Mouse (Mus musculus) MEL (cell line): Measurements from ENCODE around the gene Pml.

Source experiments
- CHD2 ChIP-seq: IDR thresholded peaks from 2 replicates; pipeline ENCODE4 v1.6.1; 2011; ENCODE audit warnings: low read length, improper control_type of control experiment
- CTCF ChIP-seq, 3 experiments: IDR thresholded peaks in 2 of 3; conservative IDR thresholded peaks in 1 of 3; 2 replicates each; pipeline ENCODE4 v1.5.1; 2011 to 2012; ENCODE audit warnings: low read length in 3 of 3, low read depth in 2 of 3, mild to moderate bottlenecking in 2 of 3, improper control_type of control experiment in 1 of 3, inconsistent platforms in 1 of 3, mixed read lengths in 1 of 3, moderate library complexity in 1 of 3; ENCODE audit not compliant: control insufficient read depth in 1 of 3, insufficient read depth in 1 of 3, poor library complexity in 1 of 3, severe bottlenecking in 1 of 3
- EP300 ChIP-seq, 2 experiments: IDR thresholded peaks; 2 replicates each; pipeline ENCODE4 v1.6.1; 2011; ENCODE audit warnings: improper control_type of control experiment in 2 of 2, low read length in 2 of 2, low read depth in 1 of 2, mild to moderate bottlenecking in 1 of 2
- GATA1 ChIP-seq: IDR thresholded peaks from 2 replicates; pipeline ENCODE4 v1.6.1; 2011; ENCODE audit warnings: low read depth, low read length, improper control_type of control experiment
- KAT2A ChIP-seq: conservative IDR thresholded peaks from 2 replicates; pipeline ENCODE4 v1.6.1; 2012; ENCODE audit warnings: low read depth, low read length, improper control_type of control experiment, inconsistent platforms
- MAX ChIP-seq: IDR thresholded peaks from 2 replicates; pipeline ENCODE4 v1.6.1; 2011; ENCODE audit warnings: low read length, improper control_type of control experiment
- MYB ChIP-seq: IDR thresholded peaks from 2 replicates; pipeline ENCODE4 v1.6.1; 2011; ENCODE audit warnings: mild to moderate bottlenecking, low read depth, low read length, improper control_type of control experiment
- POLR2A ChIP-seq, 2 experiments: IDR thresholded peaks; 2 replicates each; pipeline ENCODE4 v1.6.1; 2011 to 2012; ENCODE audit warnings: low read length in 2 of 2, mild to moderate bottlenecking in 2 of 2, control low read depth in 1 of 2, improper control_type of control experiment in 1 of 2, low read depth in 1 of 2, moderate library complexity in 1 of 2; ENCODE audit not compliant: control insufficient read depth in 1 of 2, insufficient read depth in 1 of 2, poor library complexity in 1 of 2
- POLR2AphosphoS2 ChIP-seq: IDR thresholded peaks from 2 replicates; pipeline ENCODE4 v1.6.1; 2011; ENCODE audit warnings: low read length, improper control_type of control experiment
- TCF12 ChIP-seq: IDR thresholded peaks from 2 replicates; pipeline ENCODE4 v1.6.1; 2014; ENCODE audit warnings: low read depth, mild to moderate bottlenecking, inconsistent platforms, low read length, improper control_type of control experiment, moderate library complexity
- USF1 ChIP-seq: IDR thresholded peaks from 2 replicates; pipeline ENCODE4 v1.6.1; 2014; ENCODE audit warnings: low read depth, mild to moderate bottlenecking, inconsistent platforms, low read length, improper control_type of control experiment, moderate library complexity
- ZC3H11A ChIP-seq: IDR thresholded peaks from 2 replicates; pipeline ENCODE4 v1.6.1; 2012; ENCODE audit warnings: low read depth, mild to moderate bottlenecking, inconsistent platforms, low read length, improper control_type of control experiment
- ZKSCAN1 ChIP-seq: IDR thresholded peaks from 2 replicates; pipeline ENCODE4 v1.6.1; 2012; ENCODE audit warnings: low read depth, mild to moderate bottlenecking, inconsistent platforms, low read length, improper control_type of control experiment, moderate library complexity

- TF ChIP-seq POLR2A (IDR thresholded peaks at IDR 0.05; ENCODE audit: control insufficient read depth in 1 of 2, insufficient read depth in 1 of 2, low read depth in 1 of 2, low read length in 2 of 2, poor library complexity in 1 of 2) (no peak), GATA1 (no peak), CTCF (IDR thresholded peaks at IDR 0.05 in 2 of 3, conservative IDR thresholded peaks at IDR 0.05 in 1 of 3; ENCODE audit: control insufficient read depth in 1 of 3, insufficient read depth in 1 of 3, low read depth in 2 of 3, low read length in 3 of 3, poor library complexity in 1 of 3, severe bottlenecking in 1 of 3) (no peak), POLR2AphosphoS2 (no peak), MAX (no peak), EP300 (IDR thresholded peaks at IDR 0.05; ENCODE audit: low read depth in 1 of 2, low read length in 2 of 2) (no peak), MYB (no peak), KAT2A (no peak), TCF12 (no peak), ZC3H11A (no peak), CHD2 (no peak), ZKSCAN1 (no peak), USF1 (no peak)
These were observed 15.0 kb downstream of the Pml start for GRCm38 (mm10) chr9:58234502-58235015.
